Mouse (Mus musculus) brain, embryonic 14.5 days (tissue): ENCODE data around the gene Polk.

Experiments used
- CTCF ChIP-seq: fragments of 200-500 bp; IDR thresholded peaks from 2 replicates; pipeline ENCODE4 v1.5.1; 2012; ENCODE audit warnings: inconsistent platforms, mild to moderate bottlenecking, moderate library complexity, borderline replicate concordance; ENCODE audit not compliant: insufficient read depth, insufficient read length; ENCODE audit errors: extremely low read depth
- POLR2A ChIP-seq: fragments of 200-500 bp; IDR thresholded peaks from 2 replicates; pipeline ENCODE4 v1.6.1; 2012; ENCODE audit warnings: mild to moderate bottlenecking, inconsistent platforms, borderline replicate concordance; ENCODE audit not compliant: poor library complexity, insufficient read depth, insufficient read length, severe bottlenecking; ENCODE audit errors: extremely low read depth

- TF ChIP-seq CTCF = no peak
- TF ChIP-seq POLR2A = no peak
Measured at GRCm38 (mm10) chr13:96579104-96579503, 36.7 kb upstream of the Polk start.
